Mouse (Mus musculus) T-cell, adult 2 months (primary cell): Measurements from ENCODE around the gene Thbs2.

Source experiments
- DNase-seq: peaks from one replicate; pipeline ENCODE4 v3.0.0; 2022; ENCODE audit warnings: low spot score

The Thbs2 gene

GRCm38 (mm10) chr17:14696281-14696795 is 2.3 kb upstream of the Thbs2 start:
- no peak for DNase-seq

- no peak for DNase-seq
These were observed 714 bp downstream of the Thbs2 start for GRCm38 (mm10) chr17:14693048-14693993.

GRCm38 (mm10) chr17:14691901-14692300 is 2.1 kb downstream of the Thbs2 start:
- DNase-seq: no peak

GRCm38 (mm10) chr17:14691197-14691596 is 2.8 kb downstream of the Thbs2 start:
- no peak for DNase-seq

GRCm38 (mm10) chr17:14682836-14683235 is 11.2 kb downstream of the Thbs2 start:
- DNase-seq: no peak

- DNase-seq: no peak
These were observed 13.0 kb downstream of the Thbs2 start for GRCm38 (mm10) chr17:14681047-14681446.

- no peak for DNase-seq
These were observed 16.8 kb downstream of the Thbs2 start for GRCm38 (mm10) chr17:14677198-14677597.

GRCm38 (mm10) chr17:14675517-14675916 is 18.5 kb downstream of the Thbs2 start:
- no peak for DNase-seq

GRCm38 (mm10) chr17:14672402-14672801 is 21.6 kb downstream of the Thbs2 start:
- DNase-seq: no peak

- DNase-seq: no peak
These were observed 26.8 kb downstream of the Thbs2 start for GRCm38 (mm10) chr17:14667225-14667624.

- DNase-seq: no peak
These were observed 27.6 kb downstream of the Thbs2 start for GRCm38 (mm10) chr17:14666451-14666850.

GRCm38 (mm10) chr17:14663366-14663765 is 30.7 kb downstream of the Thbs2 start:
- DNase-seq: no peak

GRCm38 (mm10) chr17:14662409-14662808 is 31.6 kb downstream of the Thbs2 start:
- no peak for DNase-seq

GRCm38 (mm10) chr17:14659746-14660145 is 34.3 kb downstream of the Thbs2 start:
- no peak for DNase-seq

- no peak for DNase-seq
These were observed 35.9 kb downstream of the Thbs2 start for GRCm38 (mm10) chr17:14658123-14658522.

GRCm38 (mm10) chr17:14657123-14657522 is 36.9 kb downstream of the Thbs2 start:
- no peak for DNase-seq

GRCm38 (mm10) chr17:14654981-14655380 is 39.1 kb downstream of the Thbs2 start:
- DNase-seq: no peak

GRCm38 (mm10) chr17:14652013-14652412 is 42.0 kb downstream of the Thbs2 start:
- DNase-seq: no peak

GRCm38 (mm10) chr17:14647996-14648640 is 45.9 kb downstream of the Thbs2 start:
- no peak for DNase-seq

- no peak for DNase-seq
These were observed 50.0 kb downstream of the Thbs2 start for GRCm38 (mm10) chr17:14643996-14644395.

- DNase-seq: no peak
These were observed 53.5 kb downstream of the Thbs2 start for GRCm38 (mm10) chr17:14640351-14641115.
